Mouse (Mus musculus) small intestine, adult 2 months (tissue): Measurements from ENCODE around the gene Gm5460. TPM values are rescaled to one million over a fixed set of nuclear protein-coding genes. Genes with fewer than 3 reads are reported as not detected.

Experiments used
- H3K27ac ChIP-seq: fragments of 200-500 bp; 2 replicates; pipeline ENCODE4 v1.5.1; 2012; ENCODE audit warnings: low read depth, low read length, control low read depth, inconsistent platforms; ENCODE audit not compliant: insufficient read depth
- H3K27me3 ChIP-seq: fragments of 200-500 bp; 2 replicates; pipeline ENCODE4 v1.6.1; 2012; ENCODE audit warnings: mild to moderate bottlenecking, moderate library complexity, low read length, inconsistent platforms; ENCODE audit not compliant: control insufficient read depth, insufficient read depth
- H3K36me3 ChIP-seq: fragments of 200-500 bp; 2 replicates; pipeline ENCODE4 v1.6.1; 2012; ENCODE audit warnings: mild to moderate bottlenecking, low read length, control low read depth, inconsistent platforms; ENCODE audit not compliant: control insufficient read depth, insufficient read depth
- H3K4me1 ChIP-seq: fragments of 200-500 bp; 2 replicates; pipeline ENCODE4 v1.6.1; 2012; ENCODE audit warnings: low read length, inconsistent platforms, mixed read lengths; ENCODE audit not compliant: control insufficient read depth, insufficient read depth, insufficient read length
- H3K4me3 ChIP-seq: fragments of 200-500 bp; 2 replicates; pipeline ENCODE4 v1.5.1; 2012; ENCODE audit warnings: low read depth, mild to moderate bottlenecking, control low read depth, inconsistent platforms, low read length, moderate library complexity
- CTCF ChIP-seq: fragments of 200-500 bp; IDR thresholded peaks from 2 replicates; pipeline ENCODE4 v1.5.1; 2012; ENCODE audit warnings: low read depth, mild to moderate bottlenecking, control low read depth, inconsistent platforms, low read length, moderate library complexity, mixed read lengths; ENCODE audit not compliant: insufficient replicate concordance, insufficient read length; ENCODE audit errors: extremely low read depth
- POLR2A ChIP-seq: fragments of 200-500 bp; IDR thresholded peaks from 2 replicates; pipeline ENCODE4 v1.6.1; 2012; ENCODE audit warnings: low read depth, mild to moderate bottlenecking, control low read depth, inconsistent platforms, low read length, moderate library complexity
- WGBS: fragments of 180-500 bp; shearing (Covaris S2); methylation state at CpG from one replicate; pipeline ENCODE4 v1.1.7; 2018; 5-methylcytosine and 5-hydroxymethylcytosine counted together
- polyA plus RNA-seq: library from polyadenylated mRNA; depleted of rRNA; stranded (reverse); fragments of >200 nt; gene quantifications from 2 replicates; pipeline ENCODE4 v1.2.3, GENCODE M21; 2012; rRNA removed

Gm5460 gene
- polyA plus RNA-seq, 1 experiment = not detected

- 72% methylated on average over 5 of the region's 5 CpGs for WGBS
- Histone ChIP-seq H3K4me1 (no peaks in the 10 kb centered on the region), H3K4me3 (no peak overlapping the region), H3K27ac (no peak overlapping the region), H3K36me3 (no peaks in the 10 kb centered on the region), H3K27me3 (no peaks in the 10 kb centered on the region)
- no peak for TF ChIP-seq POLR2A
- TF ChIP-seq CTCF = no peak
Measured at GRCm38 (mm10) chr14:34091475-34091874, 74.9 kb downstream of the Gm5460 start.

- no peak overlapping the region for H3K27ac ChIP-seq
- TF ChIP-seq POLR2A (no peak), CTCF (no peak)
- WGBS = 79% methylated on average over 1 of the region's 1 CpGs
- H3K36me3 ChIP-seq = no peaks in the 10 kb centered on the region
- H3K4me3 ChIP-seq = no peak overlapping the region
- no peaks in the 10 kb centered on the region for H3K4me1 ChIP-seq
- no peaks in the 10 kb centered on the region for H3K27me3 ChIP-seq
Measured at GRCm38 (mm10) chr14:34092856-34093255, 76.3 kb downstream of the Gm5460 start.

GRCm38 (mm10) chr14:34096161-34096560 lies 79.6 kb downstream of the Gm5460 start:
- no peaks in the 10 kb centered on the region for H3K4me1 ChIP-seq
- no peak overlapping the region for H3K4me3 ChIP-seq
- no peak overlapping the region for H3K27ac ChIP-seq
- H3K36me3 ChIP-seq = no peaks in the 10 kb centered on the region
- 74% methylated on average over 5 of the region's 5 CpGs for WGBS
- no peak for TF ChIP-seq POLR2A
- TF ChIP-seq CTCF = no peak
- H3K27me3 ChIP-seq = no peaks in the 10 kb centered on the region

Other genes with a start within 250 kb of the Gm5460 start
- 1.2 and 1.8 TPM in 2 replicates for gene Gdf10, start 93.2 kb upstream of the Gm5460 start, polyA plus RNA-seq
- not detected in 2 replicates for gene Gdf2, start 75.7 kb upstream of the Gm5460 start, polyA plus RNA-seq
- gene Rbp3, start 62.8 kb upstream of the Gm5460 start, polyA plus RNA-seq = not detected in 2 replicates
- not detected in 2 replicates for gene Zfp488, start 38.0 kb upstream of the Gm5460 start, polyA plus RNA-seq
- gene Gm30083, start 1.6 kb upstream of the Gm5460 start, polyA plus RNA-seq = not detected in 2 replicates
- not detected in 2 replicates for gene Antxrl, start 35.9 kb downstream of the Gm5460 start, polyA plus RNA-seq
- 0.11 and 0.50 TPM in 2 replicates for gene Anxa8, start 69.2 kb downstream of the Gm5460 start, polyA plus RNA-seq
- gene A630023A22Rik, start 86.0 kb downstream of the Gm5460 start, polyA plus RNA-seq = not detected in 2 replicates
- gene Npy4r, start 135.7 kb downstream of the Gm5460 start, polyA plus RNA-seq = 0.14 and 0.91 TPM in 2 replicates
- gene Gprin2, start 184.9 kb downstream of the Gm5460 start, polyA plus RNA-seq = 0.05 and 0.23 TPM in 2 replicates
- 3.1 and 3.2 TPM in 2 replicates for gene Syt15, start 202.8 kb downstream of the Gm5460 start, polyA plus RNA-seq